ENCODE assay signal across 26 mouse cellular contexts in the genomic region with DNA sequence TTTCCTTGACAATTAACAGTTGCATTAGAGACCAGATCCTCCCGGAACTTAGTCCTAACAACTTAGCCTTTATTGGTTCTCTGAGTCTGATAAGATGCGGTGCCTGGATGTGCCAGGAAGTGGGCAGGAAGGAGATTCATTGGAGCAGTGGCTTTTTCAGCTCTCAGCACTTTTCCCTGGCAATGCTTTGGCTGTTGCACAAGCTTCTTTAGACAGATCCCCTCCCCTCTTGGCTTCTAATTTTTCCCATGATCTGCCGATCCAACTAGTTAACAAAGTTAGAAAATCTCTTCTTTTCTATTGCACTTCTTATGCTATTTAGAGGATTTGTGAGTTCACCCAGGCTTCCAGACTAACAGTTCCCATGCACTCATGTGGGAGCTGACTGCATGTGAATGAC.
DNase-seq lines count a peak whose midpoint lies in the region; TF ChIP-seq lines count a peak whose summit lies in the region.
"Had no signal": no experiment of that assay in that cellular context is flagged by ENCODE, and none has a peak within 500 bp of the region (broad histone marks: within the 10 kb centered on the region; RNA-seq: fewer than 3 reads in every experiment).

No protein-coding gene starts in this region.

- DNase-seq in gastrocnemius, adult 2 months, result peak; percentile 14
- DNase-seq in gastrocnemius, postnatal 10 days, result no peak
- peak; percentile 8 for DNase-seq in lung, postnatal 36 days
- DNase-seq in lung, postnatal 25 days (ENCODE audit: low spot score), result no peak
- peak; percentile 50 for DNase-seq in NIH3T3 (ENCODE audit: low read depth)
- peak; percentile 47 for DNase-seq in fibroblast of lung, adult 2 months (ENCODE audit: low read depth)
- no peak for DNase-seq in neural tube, embryonic 10.5 days (ENCODE audit: extremely low spot score, low spot score)
- DNase-seq: adrenal gland, adult 8-10 months; B cell, adult 2 months; cerebellum, adult 11 months; cerebellum, adult 2 months; cerebellum, postnatal 10 days; cerebellum, postnatal 36 days; embryo, embryonic 11 days; gastrocnemius, postnatal 36 days; heart, postnatal 10 days had no signal

- TF ChIP-seq CTCF in gastrocnemius, adult 2 months (IDR thresholded peaks at IDR 0.05), result no peak

- intact Hi-C loops in gastrocnemius, adult 2 months (cut with DNase I), result no loop called here

- H3K27ac ChIP-seq in gastrocnemius, adult 2 months, result no peak overlapping the region
- H3K27ac ChIP-seq: embryonic facial prominence, embryonic 10.5 days; embryonic facial prominence, embryonic 13.5 days; forebrain, embryonic 10.5 days; forebrain, embryonic 13.5 days; heart, embryonic 15.5 days; hindbrain, embryonic 10.5 days; hindbrain, embryonic 13.5 days; intestine, embryonic 15.5 days had no signal

- no peak overlapping the region for H3K4me3 ChIP-seq in gastrocnemius, adult 2 months
- H3K4me3 ChIP-seq: embryonic facial prominence, embryonic 10.5 days; embryonic facial prominence, embryonic 13.5 days; erythroblast, embryonic 14.5 days; forebrain, embryonic 10.5 days; forebrain, embryonic 13.5 days; heart, embryonic 12.5 days; heart, embryonic 15.5 days; hindbrain, embryonic 10.5 days; hindbrain, embryonic 13.5 days; intestine, embryonic 15.5 days had no signal

Comparison
In these comparisons a context has a peak if more than half of its experiments do, and no peak if none do; other contexts are left out.
1. DNase-seq: peak in gastrocnemius, adult 2 months (single experiment), lung, postnatal 36 days (single experiment), NIH3T3 (single experiment) and fibroblast of lung, adult 2 months (single experiment); none in gastrocnemius, postnatal 10 days (single experiment), lung, postnatal 25 days (single experiment) and neural tube, embryonic 10.5 days (single experiment).